Mouse (Mus musculus) embryonic fibroblast, embryonic 13.5 days (primary cell): ENCODE measurements around the gene Lmbr1. TPM values are rescaled to one million over a fixed set of nuclear protein-coding genes. Genes with fewer than 3 reads are reported as not detected.

Experiments
- H3K27ac ChIP-seq: 2 replicates; pipeline ENCODE4 v1.5.1; 2012; ENCODE audit warnings: low read length, control low read depth, inconsistent platforms; ENCODE audit not compliant: insufficient read depth
- H3K4me1 ChIP-seq: 2 replicates; pipeline ENCODE4 v1.6.1; 2011; ENCODE audit warnings: low read length; ENCODE audit not compliant: control insufficient read depth, insufficient read depth
- H3K4me3 ChIP-seq: 2 replicates; pipeline ENCODE4 v1.5.1; 2011; ENCODE audit warnings: mild to moderate bottlenecking, control low read depth, low read length; ENCODE audit not compliant: insufficient read depth
- CTCF ChIP-seq: IDR thresholded peaks from 2 replicates; pipeline ENCODE4 v1.5.1; 2011; ENCODE audit warnings: mild to moderate bottlenecking, control low read depth, low read length, moderate library complexity, borderline replicate concordance; ENCODE audit not compliant: insufficient read depth
- POLR2A ChIP-seq: IDR thresholded peaks from 2 replicates; pipeline ENCODE4 v1.6.1; 2011; ENCODE audit warnings: low read depth, mild to moderate bottlenecking, control low read depth, low read length, moderate library complexity
- polyA plus RNA-seq: library from polyadenylated mRNA; stranded (reverse); fragments of >200 nt; gene quantifications from 2 replicates; pipeline ENCODE4 v1.2.4, GENCODE M21; 2011; ENCODE audit warnings: low read depth; ENCODE audit not compliant: missing spikeins, insufficient read length

The Lmbr1 gene
- polyA plus RNA-seq, 1 experiment, result 18.1 TPM

GRCm38 (mm10) chr5:29273426-29273825, 104.8 kb downstream of the Lmbr1 start:
- Histone ChIP-seq H3K4me3 (no peak overlapping the region), H3K4me1 (no peaks in the 10 kb centered on the region), H3K27ac (no peak overlapping the region)
- TF ChIP-seq CTCF (no peak), POLR2A (no peak)

GRCm38 (mm10) chr5:29270879-29271278, 107.3 kb downstream of the Lmbr1 start:
- H3K4me1 ChIP-seq, result no peaks in the 10 kb centered on the region
- no peak overlapping the region for H3K27ac ChIP-seq
- TF ChIP-seq CTCF, result no peak
- TF ChIP-seq POLR2A, result no peak
- H3K4me3 ChIP-seq, result no peak overlapping the region

- no peak overlapping the region for H3K27ac ChIP-seq
- no peak for TF ChIP-seq POLR2A
- TF ChIP-seq CTCF, result no peak
- no peak overlapping the region for H3K4me3 ChIP-seq
- H3K4me1 ChIP-seq, result no peaks in the 10 kb centered on the region
Observed at GRCm38 (mm10) chr5:29253876-29254275, 124.3 kb downstream of the Lmbr1 start.

DNA sequence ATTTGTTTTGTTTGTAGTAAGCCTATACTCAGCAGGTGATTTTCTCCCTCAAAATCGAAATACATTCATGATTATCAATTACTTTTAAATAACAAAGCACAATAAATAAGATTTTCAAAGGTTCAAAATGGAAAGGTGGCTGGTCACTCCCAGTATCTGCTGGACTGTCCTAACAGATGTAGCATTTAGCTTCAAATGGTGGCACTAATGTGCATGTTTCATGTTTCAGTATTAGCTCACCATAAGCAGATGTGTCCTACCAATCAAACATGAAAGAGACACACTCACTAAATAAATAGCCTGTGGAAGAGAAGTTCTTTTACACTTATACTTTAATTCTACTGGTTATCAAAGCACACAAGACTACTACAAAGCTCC, 126.7 kb downstream of the Lmbr1 start:
- H3K27ac ChIP-seq, result no peak overlapping the region
- no peaks in the 10 kb centered on the region for H3K4me1 ChIP-seq
- no peak overlapping the region for H3K4me3 ChIP-seq
- TF ChIP-seq CTCF, result no peak
- no peak for TF ChIP-seq POLR2A

- Histone ChIP-seq H3K4me3 (no peak overlapping the region), H3K4me1 (no peaks in the 10 kb centered on the region), H3K27ac (no peak overlapping the region)
- no peak for TF ChIP-seq POLR2A
- TF ChIP-seq CTCF, result no peak
Observed at GRCm38 (mm10) chr5:29250795-29251495, 127.2 kb downstream of the Lmbr1 start.

DNA sequence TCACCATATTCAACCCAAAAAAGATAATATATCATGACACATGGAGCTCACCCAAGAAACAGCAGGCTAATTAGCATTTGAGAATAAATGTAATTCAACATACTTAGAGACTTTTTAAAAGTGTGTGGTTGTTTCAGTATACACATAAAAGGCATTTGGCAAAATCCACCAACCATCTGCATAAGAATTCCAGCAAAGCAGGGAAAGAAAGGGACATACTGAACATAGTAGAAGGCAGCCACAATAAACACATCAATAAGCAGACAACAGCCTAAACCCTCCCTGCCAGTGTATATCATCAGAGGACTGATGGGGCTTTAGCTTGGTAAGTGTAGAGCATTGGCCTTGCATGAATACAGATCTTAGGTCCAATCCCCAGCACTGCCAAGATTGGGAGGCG, 133.4 kb downstream of the Lmbr1 start:
- H3K27ac ChIP-seq, result no peak overlapping the region
- H3K4me1 ChIP-seq, result no peaks in the 10 kb centered on the region
- H3K4me3 ChIP-seq, result no peak overlapping the region
- no peak for TF ChIP-seq POLR2A
- TF ChIP-seq CTCF, result no peak

DNA sequence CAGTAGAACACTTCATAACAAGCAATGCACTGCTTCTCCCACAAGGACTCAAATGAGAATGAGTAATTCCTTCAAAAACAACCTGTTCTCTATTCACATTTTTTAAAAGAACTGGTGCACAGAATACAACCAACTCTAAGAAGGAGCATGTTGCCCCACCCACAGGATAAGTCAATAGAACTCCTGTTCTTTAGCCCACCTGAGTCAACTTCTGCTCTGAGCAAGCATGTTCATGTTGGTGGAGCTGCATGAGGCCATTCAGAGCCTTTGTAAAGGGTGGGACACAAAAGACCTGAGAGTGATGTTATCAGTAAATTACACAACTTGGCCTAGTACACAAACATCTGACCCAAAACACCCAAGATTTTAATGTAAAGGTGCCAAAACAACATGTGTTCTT, 139.8 kb downstream of the Lmbr1 start:
- no peak for TF ChIP-seq CTCF
- TF ChIP-seq POLR2A, result no peak
- Histone ChIP-seq H3K4me1 (no peaks in the 10 kb centered on the region), H3K4me3 (no peak overlapping the region), H3K27ac (no peak overlapping the region)

GRCm38 (mm10) chr5:29230481-29230880, 147.7 kb downstream of the Lmbr1 start:
- no peak overlapping the region for H3K27ac ChIP-seq
- TF ChIP-seq CTCF, result no peak
- TF ChIP-seq POLR2A, result no peak
- no peak overlapping the region for H3K4me3 ChIP-seq
- H3K4me1 ChIP-seq, result no peaks in the 10 kb centered on the region

DNA sequence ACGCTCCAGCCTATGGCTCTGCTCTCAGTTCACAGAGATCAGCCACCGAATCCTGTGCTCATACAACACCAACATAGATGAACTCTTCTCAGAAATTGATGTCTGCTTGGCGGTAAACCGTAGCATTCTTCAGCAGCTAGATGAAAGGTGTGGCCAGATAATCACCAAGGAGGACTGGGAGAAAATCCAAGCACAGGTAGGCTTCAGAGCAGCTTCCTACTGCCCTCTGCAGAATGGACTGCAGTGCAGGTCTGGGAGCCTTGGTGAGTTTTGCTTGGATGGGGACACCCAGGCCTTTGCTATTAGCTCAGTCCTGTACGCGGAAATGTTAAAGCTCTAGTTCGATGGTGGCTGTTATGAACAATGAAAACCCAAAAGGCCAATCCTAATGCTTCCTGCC, 154.1 kb downstream of the Lmbr1 start:
- Histone ChIP-seq H3K4me1 (no peaks in the 10 kb centered on the region), H3K4me3 (no peak overlapping the region), H3K27ac (no peak overlapping the region)
- TF ChIP-seq CTCF (no peak), POLR2A (no peak)

DNA sequence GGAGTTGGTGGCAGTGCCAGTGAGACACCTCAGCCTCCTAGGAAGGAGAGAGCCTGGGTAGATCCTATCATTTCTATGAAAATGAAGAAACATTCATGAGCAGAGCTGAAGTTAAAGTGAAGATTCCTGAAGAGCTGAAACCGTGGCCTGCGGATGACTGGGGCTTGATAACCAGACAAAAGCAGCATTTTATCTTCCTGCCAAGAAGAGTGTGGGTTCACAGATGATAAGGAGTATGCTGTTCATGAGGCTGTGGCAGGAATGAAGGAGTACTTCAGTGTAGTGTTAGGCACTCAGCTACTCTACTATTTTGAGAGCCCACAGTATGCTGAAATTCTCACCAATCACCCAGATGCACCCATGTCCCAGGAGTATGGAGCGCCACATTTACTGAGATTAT, 160.2 kb downstream of the Lmbr1 start:
- Histone ChIP-seq H3K4me1 (no peaks in the 10 kb centered on the region), H3K27ac (no peak overlapping the region), H3K4me3 (no peak overlapping the region)
- TF ChIP-seq POLR2A (no peak), CTCF (no peak)

DNA sequence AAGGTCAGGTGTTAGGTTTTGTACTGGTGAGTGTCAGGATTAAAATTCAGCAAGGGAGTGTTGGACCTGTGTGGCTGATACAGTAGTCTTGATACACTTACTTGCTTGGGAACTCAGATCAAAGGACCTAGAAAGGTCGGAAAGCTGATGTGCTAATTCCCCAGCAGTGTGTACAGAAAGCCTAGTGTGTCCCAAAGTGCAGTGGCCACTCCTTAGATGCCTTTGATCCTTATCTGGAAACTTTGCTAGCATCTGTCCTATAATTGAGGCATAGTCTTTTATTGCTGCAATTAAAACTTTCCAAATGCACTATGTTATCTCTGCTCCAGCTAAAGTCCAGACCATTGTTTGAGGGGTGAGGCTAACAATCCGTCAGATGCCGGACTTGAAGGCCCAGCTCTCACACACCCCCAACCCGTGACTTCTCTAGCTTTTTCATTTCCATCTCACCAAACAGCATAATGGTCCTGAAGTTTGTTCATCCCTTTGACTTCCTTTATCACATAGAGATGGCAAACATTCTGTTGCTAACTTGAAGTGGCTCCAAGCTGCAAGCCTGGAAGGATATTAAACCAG, 166.1 kb downstream of the Lmbr1 start:
- no peak overlapping the region for H3K27ac ChIP-seq
- TF ChIP-seq CTCF, result no peak
- TF ChIP-seq POLR2A, result no peak
- no peaks in the 10 kb centered on the region for H3K4me1 ChIP-seq
- H3K4me3 ChIP-seq, result no peak overlapping the region
